Mouse (Mus musculus) lung, postnatal 0 days (tissue): ENCODE results near the gene a. TPM values are rescaled to one million over a fixed set of nuclear protein-coding genes. Genes with fewer than 3 reads are reported as not detected.
"Not testable (repeated sequence)": the region's sequence is repeated elsewhere in the genome, so short reads cannot be mapped to it uniquely, and the experiment has no call there.

ENCODE experiments used
- ATAC-seq: fragments of 200-750 bp; cut with Nextera tagmentation; 2 replicates; pipeline ENCODE4 v1.8.0; 2017; ENCODE audit warnings: moderate library complexity
- DNase-seq: peaks from one replicate; pipeline ENCODE4 v3.0.0-alpha.2; 2016; ENCODE audit warnings: low spot score
- H3K27ac ChIP-seq: fragments of 300-500 bp; sonication (generic); 2 replicates; pipeline ENCODE4 v1.5.1; 2014; ENCODE audit warnings: antibody characterized with exemption, mild to moderate bottlenecking, low read length, mixed read lengths
- H3K27me3 ChIP-seq: fragments of 300-500 bp; sonication (generic); replicated peaks from 2 replicates; pipeline ENCODE4 v1.6.1; 2014; ENCODE audit warnings: low read length, mixed read lengths; ENCODE audit not compliant: insufficient read depth
- H3K36me3 ChIP-seq: fragments of 300-500 bp; sonication (generic); 2 replicates; pipeline ENCODE4 v1.6.1; 2014; ENCODE audit warnings: low read length, mixed read lengths; ENCODE audit not compliant: insufficient read depth
- H3K4me1 ChIP-seq: fragments of 300-500 bp; sonication (generic); 2 replicates; pipeline ENCODE4 v1.6.1; 2014; ENCODE audit warnings: antibody characterized with exemption, low read depth, low read length, mixed read lengths; ENCODE audit not compliant: insufficient read depth
- H3K4me2 ChIP-seq: fragments of 300-500 bp; sonication (generic); replicated peaks from 2 replicates; pipeline ENCODE4 v1.6.1; 2014; ENCODE audit warnings: low read depth, mild to moderate bottlenecking, low read length, moderate library complexity, mixed read lengths
- H3K4me3 ChIP-seq: fragments of 300-500 bp; sonication (generic); 2 replicates; pipeline ENCODE4 v1.5.1; 2014; ENCODE audit warnings: low read depth, low read length
- H3K9ac ChIP-seq: fragments of 300-500 bp; sonication (generic); replicated peaks from 2 replicates; pipeline ENCODE4 v1.6.1; 2014; ENCODE audit warnings: low read depth, mild to moderate bottlenecking
- H3K9me3 ChIP-seq: fragments of 300-500 bp; sonication (generic); 2 replicates; pipeline ENCODE4 v1.6.1; 2016; ENCODE audit warnings: low read length, mixed read lengths
- CTCF ChIP-seq: IDR thresholded peaks from 2 replicates; pipeline ENCODE4 v1.5.1; 2016; ENCODE audit warnings: antibody characterized with exemption, mild to moderate bottlenecking
- EP300 ChIP-seq: IDR thresholded peaks from 2 replicates; pipeline ENCODE4 v1.6.1; 2016; ENCODE audit warnings: antibody characterized with exemption, mild to moderate bottlenecking, control low read depth
- WGBS: fragments of 180-500 bp; shearing (Covaris S2); extraction: QIAGEN DNeasy Blood & Tissue Kit; methylation state at CpG from one replicate; pipeline ENCODE4 v1.1.7; 2014; 5-methylcytosine and 5-hydroxymethylcytosine counted together
- polyA plus RNA-seq: library from polyadenylated mRNA; unstranded; fragments of >200 nt; fragmentation: Nextera tagmentation; extraction: Ambion mirVana; gene quantifications from 2 replicates; pipeline ENCODE4 v1.2.1, GENCODE M21; 2015

a gene
- polyA plus RNA-seq, 1 experiment from 2014 or later, result not detected

GRCm38 (mm10) chr2:154949877-154950276, 158.7 kb downstream of the a start:
- Histone ChIP-seq H3K4me2 (no peak overlapping the region), H3K4me3 (no peak overlapping the region), H3K27me3 (no peaks in the 10 kb centered on the region), H3K4me1 (no peaks in the 10 kb centered on the region), H3K36me3 (no peaks in the 10 kb centered on the region), H3K9ac (no peak overlapping the region), H3K27ac (no peak overlapping the region), H3K9me3 (no peaks in the 10 kb centered on the region)
- no peak for DNase-seq
- TF ChIP-seq CTCF (no peak), EP300 (no peak)
- 67% methylated on average over 9 of the region's 9 CpGs for WGBS
- no peak for ATAC-seq

GRCm38 (mm10) chr2:154950601-154951000, 159.4 kb downstream of the a start:
- DNase-seq (no peak), ATAC-seq (no peak)
- Histone ChIP-seq H3K4me1 (no peaks in the 10 kb centered on the region), H3K27ac (no peak overlapping the region), H3K4me3 (no peak overlapping the region), H3K27me3 (no peaks in the 10 kb centered on the region), H3K9me3 (no peaks in the 10 kb centered on the region), H3K9ac (no peak overlapping the region), H3K36me3 (no peaks in the 10 kb centered on the region), H3K4me2 (no peak overlapping the region)
- 45% methylated on average over 5 of the region's 5 CpGs for WGBS
- TF ChIP-seq CTCF (no peak), EP300 (no peak)

- Histone ChIP-seq H3K4me2 (no peak overlapping the region), H3K4me3 (no peak overlapping the region), H3K36me3 (no peaks in the 10 kb centered on the region), H3K27ac (no peak overlapping the region), H3K9me3 (no peaks in the 10 kb centered on the region), H3K27me3 (no peaks in the 10 kb centered on the region), H3K9ac (no peak overlapping the region), H3K4me1 (no peaks in the 10 kb centered on the region)
- DNase-seq (no peak), ATAC-seq (no peak)
- TF ChIP-seq EP300, result no peak
- 77% methylated on average over 5 of the region's 5 CpGs for WGBS
Measured at GRCm38 (mm10) chr2:154959486-154959885, 168.3 kb downstream of the a start.

DNA sequence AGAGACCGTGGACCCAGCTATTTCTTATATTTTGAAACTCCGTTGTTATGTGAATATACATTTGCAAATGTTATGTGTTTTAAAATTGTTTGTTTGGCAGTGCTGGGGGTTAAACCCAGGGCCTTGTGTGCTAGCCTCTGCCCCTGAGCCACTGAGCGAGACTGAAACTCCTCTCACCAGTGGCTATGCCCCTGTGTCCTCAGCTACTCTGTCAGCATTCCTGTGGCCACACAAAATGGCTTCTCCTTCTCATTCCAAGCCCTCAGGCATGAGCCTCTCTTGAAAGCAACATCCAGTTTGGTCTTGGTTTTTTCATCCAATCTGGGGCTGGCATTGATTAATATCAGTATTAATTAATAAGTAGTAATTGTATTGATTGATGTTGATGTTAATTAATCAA, 168.7 kb downstream of the a start:
- no peak for TF ChIP-seq EP300
- no peak for TF ChIP-seq CTCF
- H3K27me3 ChIP-seq, result no peaks in the 10 kb centered on the region
- ATAC-seq (no peak), DNase-seq (no peak)
- no peaks in the 10 kb centered on the region for H3K4me1 ChIP-seq
- H3K9ac ChIP-seq, result no peak overlapping the region
- no peak overlapping the region for H3K27ac ChIP-seq
- no peak overlapping the region for H3K4me3 ChIP-seq
- no peaks in the 10 kb centered on the region for H3K9me3 ChIP-seq
- 84% methylated on average over 3 of the region's 3 CpGs for WGBS
- H3K36me3 ChIP-seq, result no peaks in the 10 kb centered on the region
- H3K4me2 ChIP-seq, result no peak overlapping the region

DNA sequence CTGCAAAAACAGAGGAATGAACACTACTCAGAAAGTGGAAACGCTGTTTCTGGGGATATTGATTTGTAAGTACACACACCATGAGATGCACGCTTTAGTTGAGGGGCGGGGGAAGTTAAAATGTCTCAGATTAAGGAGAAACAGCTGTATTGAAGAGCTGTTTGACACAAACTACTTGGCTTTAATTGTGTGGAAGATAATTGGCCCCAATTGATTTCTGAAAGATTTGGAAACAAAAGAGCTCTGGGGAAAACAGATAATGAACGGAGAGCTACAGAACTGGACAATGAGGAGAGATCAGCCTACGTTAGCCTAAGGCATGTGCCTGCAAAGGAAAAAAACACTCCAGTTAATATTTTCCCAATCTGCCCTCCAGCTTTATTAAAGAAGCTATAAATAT, 172.0 kb downstream of the a start:
- Histone ChIP-seq H3K4me1 (no peaks in the 10 kb centered on the region), H3K9ac (no peak overlapping the region), H3K4me2 (no peak overlapping the region), H3K36me3 (no peaks in the 10 kb centered on the region), H3K4me3 (no peak overlapping the region), H3K27me3 (no peaks in the 10 kb centered on the region), H3K9me3 (no peaks in the 10 kb centered on the region), H3K27ac (no peak overlapping the region)
- 76% methylated on average over 5 of the region's 5 CpGs for WGBS
- TF ChIP-seq EP300, result no peak
- no peak for TF ChIP-seq CTCF
- ATAC-seq (no peak), DNase-seq (no peak)

GRCm38 (mm10) chr2:154969740-154970397, 178.7 kb downstream of the a start:
- H3K4me3 ChIP-seq, H3K9me3 ChIP-seq, H3K4me1 ChIP-seq, H3K27me3 ChIP-seq, H3K4me2 ChIP-seq, H3K27ac ChIP-seq, H3K9ac ChIP-seq, DNase-seq, H3K36me3 ChIP-seq: not testable (repeated sequence)
- ATAC-seq, result peak; percentile 16; the same call in 1 of the 2 replicates
- WGBS, result 57% methylated on average over 14 of the region's 14 CpGs
